Mouse (Mus musculus): Measurements from ENCODE around the gene Sun1. TPM values are rescaled to one million over a fixed set of nuclear protein-coding genes. Genes with fewer than 3 reads are reported as not detected.

Sun1 gene
- polyA plus RNA-seq, 1 experiment from 2014 or later, result 52.7 TPM

- DNase-seq (ENCODE audit: low spot score), result no peak
- 90% methylated on average over 15 of the region's 15 CpGs for WGBS
- Histone ChIP-seq H3K36me3 (peaks cover 100% of the 10 kb centered on the region), H3K4me1 (no peaks in the 10 kb centered on the region), H3K4me3 (no peak overlapping the region), H3K9me3 (replicated peaks) (no peaks in the 10 kb centered on the region), H3K27ac (no peak overlapping the region), H3K27me3 (ENCODE audit: low read depth, poor library complexity, severe bottlenecking) (no peaks in the 10 kb centered on the region)
These were observed 40.8 kb downstream of the Sun1 start for GRCm38 (mm10) chr5:139241022-139241761.

- no peak for DNase-seq (ENCODE audit: low spot score)
- no peak overlapping the region for H3K4me3 ChIP-seq
- no peaks in the 10 kb centered on the region for H3K4me1 ChIP-seq
- 97% methylated on average over 1 of the region's 1 CpGs for WGBS
- no peaks in the 10 kb centered on the region for H3K27me3 ChIP-seq (ENCODE audit: low read depth, poor library complexity, severe bottlenecking)
- no peak overlapping the region for H3K27ac ChIP-seq
- no peaks in the 10 kb centered on the region for H3K9me3 ChIP-seq (replicated peaks)
- peaks cover 100% of the 10 kb centered on the region for H3K36me3 ChIP-seq
These were observed 42.9 kb downstream of the Sun1 start for GRCm38 (mm10) chr5:139243384-139243783.

GRCm38 (mm10) chr5:139247767-139248166 lies 47.3 kb downstream of the Sun1 start:
- DNase-seq (ENCODE audit: low spot score), result no peak
- Histone ChIP-seq H3K9me3 (replicated peaks) (no peaks in the 10 kb centered on the region), H3K36me3 (peaks cover 80% of the 10 kb centered on the region), H3K27me3 (ENCODE audit: low read depth, poor library complexity, severe bottlenecking) (no peaks in the 10 kb centered on the region), H3K4me3 (no peak overlapping the region), H3K4me1 (peaks cover 5% of the 10 kb centered on the region; the same call in 1 of the 2 replicates), H3K27ac (no peak overlapping the region)
- 95% methylated on average over 3 of the region's 3 CpGs for WGBS

GRCm38 (mm10) chr5:139248846-139249245 lies 48.4 kb downstream of the Sun1 start:
- Histone ChIP-seq H3K27me3 (ENCODE audit: low read depth, poor library complexity, severe bottlenecking) (no peaks in the 10 kb centered on the region), H3K36me3 (peaks cover 69% of the 10 kb centered on the region), H3K9me3 (replicated peaks) (no peaks in the 10 kb centered on the region), H3K4me1 (peaks cover 13% of the 10 kb centered on the region), H3K27ac (no peak overlapping the region), H3K4me3 (no peak overlapping the region)
- 96% methylated on average over 3 of the region's 3 CpGs for WGBS
- DNase-seq (ENCODE audit: low spot score), result no peak

GRCm38 (mm10) chr5:139251279-139251678 lies 50.8 kb downstream of the Sun1 start:
- H3K27ac ChIP-seq, result 0 out of 2 replicates have a peak overlapping the region, but pooled peaks have one; percentile 96
- H3K9me3 ChIP-seq (replicated peaks), result no peaks in the 10 kb centered on the region
- H3K4me3 ChIP-seq, result peak overlapping the region; percentile 88
- DNase-seq (ENCODE audit: low spot score), result no peak
- H3K4me1 ChIP-seq, result peaks cover 26% of the 10 kb centered on the region
- H3K36me3 ChIP-seq, result peaks cover 62% of the 10 kb centered on the region
- H3K27me3 ChIP-seq (ENCODE audit: low read depth, poor library complexity, severe bottlenecking), result no peaks in the 10 kb centered on the region
- WGBS, result 83% methylated on average over 7 of the region's 7 CpGs

GRCm38 (mm10) chr5:139251736-139252080 lies 51.3 kb downstream of the Sun1 start:
- peaks cover 26% of the 10 kb centered on the region for H3K4me1 ChIP-seq
- peak overlapping the region; percentile 96 for H3K27ac ChIP-seq
- under 1% methylated on average over 8 of the region's 8 CpGs for WGBS
- no peaks in the 10 kb centered on the region for H3K27me3 ChIP-seq (ENCODE audit: low read depth, poor library complexity, severe bottlenecking)
- H3K4me3 ChIP-seq, result peak overlapping the region; percentile 88
- peaks cover 59% of the 10 kb centered on the region for H3K36me3 ChIP-seq
- no peaks in the 10 kb centered on the region for H3K9me3 ChIP-seq (replicated peaks)
- no peak for DNase-seq (ENCODE audit: low spot score)

- Histone ChIP-seq H3K27me3 (ENCODE audit: low read depth, poor library complexity, severe bottlenecking) (no peaks in the 10 kb centered on the region), H3K4me1 (peaks cover 26% of the 10 kb centered on the region), H3K9me3 (replicated peaks) (no peaks in the 10 kb centered on the region), H3K27ac (peak within 1 kb of the TSS; percentile 96), H3K36me3 (peaks cover 59% of the 10 kb centered on the region), H3K4me3 (peak within 1 kb of the TSS; percentile 88)
- peak; percentile 98 for DNase-seq (ENCODE audit: low spot score)
- under 1% methylated on average over 87 of the region's 90 CpGs for WGBS
These were observed 51.9 kb downstream of the Sun1 start, which contains the start of gene Get4 for GRCm38 (mm10) chr5:139252081-139252909. TSS of gene Get4 (plus strand) at chr5:139252324.

- Histone ChIP-seq H3K27ac (peak overlapping the region; percentile 96), H3K27me3 (ENCODE audit: low read depth, poor library complexity, severe bottlenecking) (no peaks in the 10 kb centered on the region), H3K36me3 (peaks cover 58% of the 10 kb centered on the region), H3K4me3 (peak overlapping the region; percentile 88), H3K9me3 (replicated peaks) (no peaks in the 10 kb centered on the region), H3K4me1 (peaks cover 26% of the 10 kb centered on the region)
- WGBS, result 2% methylated on average over 7 of the region's 7 CpGs
- DNase-seq (ENCODE audit: low spot score), result no peak
These were observed 52.4 kb downstream of the Sun1 start for GRCm38 (mm10) chr5:139252910-139253245.

GRCm38 (mm10) chr5:139253301-139253741 lies 52.9 kb downstream of the Sun1 start:
- DNase-seq (ENCODE audit: low spot score), result peak; percentile 33
- no peaks in the 10 kb centered on the region for H3K27me3 ChIP-seq (ENCODE audit: low read depth, poor library complexity, severe bottlenecking)
- peak overlapping the region; percentile 96 for H3K27ac ChIP-seq
- H3K4me1 ChIP-seq, result peaks cover 26% of the 10 kb centered on the region
- no peaks in the 10 kb centered on the region for H3K9me3 ChIP-seq (replicated peaks)
- peaks cover 58% of the 10 kb centered on the region for H3K36me3 ChIP-seq
- H3K4me3 ChIP-seq, result peak overlapping the region; percentile 88
- 19% methylated on average over 6 of the region's 6 CpGs for WGBS

GRCm38 (mm10) chr5:139254938-139255337 lies 54.5 kb downstream of the Sun1 start:
- H3K27me3 ChIP-seq (ENCODE audit: low read depth, poor library complexity, severe bottlenecking), result no peaks in the 10 kb centered on the region
- peaks cover 26% of the 10 kb centered on the region for H3K4me1 ChIP-seq
- no peaks in the 10 kb centered on the region for H3K9me3 ChIP-seq (replicated peaks)
- H3K27ac ChIP-seq, result no peak overlapping the region
- WGBS, result 88% methylated on average over 6 of the region's 6 CpGs
- DNase-seq (ENCODE audit: low spot score), result no peak
- H3K4me3 ChIP-seq, result no peak overlapping the region
- peaks cover 60% of the 10 kb centered on the region for H3K36me3 ChIP-seq

GRCm38 (mm10) chr5:139255777-139256176 lies 55.3 kb downstream of the Sun1 start:
- no peaks in the 10 kb centered on the region for H3K9me3 ChIP-seq (replicated peaks)
- no peak overlapping the region for H3K27ac ChIP-seq
- H3K4me1 ChIP-seq, result peaks cover 26% of the 10 kb centered on the region
- no peak for DNase-seq (ENCODE audit: low spot score)
- no peak overlapping the region for H3K4me3 ChIP-seq
- H3K27me3 ChIP-seq (ENCODE audit: low read depth, poor library complexity, severe bottlenecking), result no peaks in the 10 kb centered on the region
- peaks cover 60% of the 10 kb centered on the region for H3K36me3 ChIP-seq
- 92% methylated on average over 6 of the region's 6 CpGs for WGBS

GRCm38 (mm10) chr5:139256211-139256765 lies 55.9 kb downstream of the Sun1 start:
- Histone ChIP-seq H3K9me3 (replicated peaks) (no peaks in the 10 kb centered on the region), H3K36me3 (peaks cover 64% of the 10 kb centered on the region), H3K4me1 (peaks cover 26% of the 10 kb centered on the region), H3K27ac (no peak overlapping the region), H3K4me3 (no peak overlapping the region), H3K27me3 (ENCODE audit: low read depth, poor library complexity, severe bottlenecking) (no peaks in the 10 kb centered on the region)
- DNase-seq (ENCODE audit: low spot score), result no peak
- 89% methylated on average over 3 of the region's 3 CpGs for WGBS

GRCm38 (mm10) chr5:139257265-139257664 lies 56.8 kb downstream of the Sun1 start:
- H3K27me3 ChIP-seq (ENCODE audit: low read depth, poor library complexity, severe bottlenecking), result no peaks in the 10 kb centered on the region
- H3K27ac ChIP-seq, result no peak overlapping the region
- no peak overlapping the region for H3K4me3 ChIP-seq
- peaks cover 73% of the 10 kb centered on the region for H3K36me3 ChIP-seq
- WGBS, result 95% methylated on average over 1 of the region's 1 CpGs
- H3K9me3 ChIP-seq (replicated peaks), result no peaks in the 10 kb centered on the region
- peaks cover 20% of the 10 kb centered on the region for H3K4me1 ChIP-seq
- DNase-seq (ENCODE audit: low spot score), result no peak

Data from limb, embryonic 10.5 days (tissue).